In the genomic region with DNA sequence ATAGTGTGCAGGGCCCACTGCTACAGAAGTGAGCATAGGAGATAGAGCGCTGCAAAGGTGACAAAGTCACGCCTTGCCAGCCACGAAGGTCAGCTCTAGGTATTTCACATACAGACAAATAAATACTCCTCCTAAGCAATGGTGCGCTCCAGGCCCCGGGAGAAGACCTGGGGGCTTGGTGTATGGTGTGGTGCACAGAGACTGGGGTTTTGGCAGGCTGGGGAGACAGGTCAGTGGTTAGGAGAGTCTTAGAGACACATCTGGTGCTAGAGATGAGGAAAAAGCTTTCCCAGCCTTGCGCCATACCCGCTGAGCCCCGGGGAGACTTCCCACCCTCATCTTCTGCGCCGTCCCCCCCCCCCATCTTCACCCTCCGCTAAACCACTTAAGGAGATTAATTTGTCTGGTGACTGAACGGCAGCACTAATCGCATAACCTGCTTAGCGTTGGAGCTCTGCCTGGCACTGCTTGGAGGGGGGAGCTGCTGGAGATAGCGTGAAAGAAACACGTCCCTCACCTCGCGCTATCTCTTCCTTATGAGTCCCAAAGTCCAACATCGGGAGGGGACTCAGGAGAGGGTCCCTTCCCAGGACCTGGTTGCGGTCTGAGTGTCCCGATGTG, we compare ENCODE assay signal across 10 mouse cellular contexts. TPM values are rescaled to one million over a fixed set of nuclear protein-coding genes. Genes with fewer than 3 reads are reported as not detected.
A peak's percentile ranks its signal among the peaks of the same experiment; 100 is the strongest.
DNase-seq lines count a peak whose midpoint lies in the region; ATAC-seq lines count a peak whose summit lies in the region.
"Had no signal": no experiment of that assay in that cellular context is flagged by ENCODE, and none has a peak within 500 bp of the region (broad histone marks: within the 10 kb centered on the region; RNA-seq: fewer than 3 reads in every experiment).

No protein-coding gene starts in this region.

- H3K4me3 ChIP-seq in heart, embryonic 15.5 days: 0 out of 2 replicates have a peak overlapping the region, but pooled peaks have one; percentile 12
- peak overlapping the region; percentile 26; the same call in 1 of the 2 replicates for H3K4me3 ChIP-seq in forebrain, embryonic 10.5 days
- no peak overlapping the region for H3K4me3 ChIP-seq in hindbrain, embryonic 15.5 days
- no peak overlapping the region for H3K4me3 ChIP-seq in neural tube, embryonic 12.5 days
- H3K4me3 ChIP-seq: myocyte had no signal

- no peak for ATAC-seq in heart, embryonic 15.5 days (replicated peaks; ENCODE audit: insufficient number of reproducible peaks, insufficient read depth, low FRiP score, low read depth)
- ATAC-seq in hindbrain, embryonic 15.5 days (ENCODE audit: low FRiP score, low read depth): peak; percentile 70
- 0 out of 2 replicates have a peak, but pooled peaks have one; percentile 19 for ATAC-seq in neural tube, embryonic 12.5 days (ENCODE audit: low FRiP score, low read depth)
- ATAC-seq: liver, postnatal 0 days had no signal

- no peak for DNase-seq in heart, adult 18-20 months
- DNase-seq in forebrain, embryonic 10.5 days (ENCODE audit: extremely low spot score, low spot score): peak; percentile 27
- no peak for DNase-seq in thymus, postnatal 14 days
- DNase-seq in layer of hippocampus, adult 9-11 months: no peak
- DNase-seq in kidney, adult 18-20 months: no peak
- DNase-seq: liver, postnatal 0 days had no signal

- no peak overlapping the region for H3K27ac ChIP-seq in heart, embryonic 15.5 days
- H3K27ac ChIP-seq in forebrain, embryonic 10.5 days: peak overlapping the region; percentile 79
- peak overlapping the region; percentile 52 for H3K27ac ChIP-seq in hindbrain, embryonic 15.5 days (replicated peaks)
- H3K27ac ChIP-seq in neural tube, embryonic 12.5 days: no peak overlapping the region

- peak overlapping the region; percentile 55 for H3K4me2 ChIP-seq in heart, embryonic 15.5 days
- H3K4me2 ChIP-seq in hindbrain, embryonic 15.5 days: peak overlapping the region; percentile 45
- peak overlapping the region; percentile 21 for H3K4me2 ChIP-seq in neural tube, embryonic 12.5 days (replicated peaks)

- no peaks in the 10 kb centered on the region for H3K27me3 ChIP-seq in heart, embryonic 15.5 days
- peaks cover 19% of the 10 kb centered on the region; the same call in 1 of the 2 replicates for H3K27me3 ChIP-seq in forebrain, embryonic 10.5 days (ENCODE audit: poor library complexity, severe bottlenecking)
- H3K27me3 ChIP-seq in hindbrain, embryonic 15.5 days: no peaks in the 10 kb centered on the region
- H3K27me3 ChIP-seq in neural tube, embryonic 12.5 days (replicated peaks): no peaks in the 10 kb centered on the region; the same call in 1 of the 2 replicates

- H3K9ac ChIP-seq in heart, embryonic 15.5 days: no peak overlapping the region
- 0 out of 2 replicates have a peak overlapping the region, but pooled peaks have one; percentile 1 for H3K9ac ChIP-seq in hindbrain, embryonic 15.5 days
- 0 out of 2 replicates have a peak overlapping the region, but pooled peaks have one; percentile 1 for H3K9ac ChIP-seq in neural tube, embryonic 12.5 days
- H3K9ac ChIP-seq: liver, postnatal 0 days had no signal

- WGBS in heart, embryonic 15.5 days: 26% methylated on average over 21 of the region's 21 CpGs
- 26% methylated on average over 21 of the region's 21 CpGs for WGBS in forebrain, embryonic 10.5 days
- 24% methylated on average over 21 of the region's 21 CpGs for WGBS in hindbrain, embryonic 15.5 days
- WGBS in neural tube, embryonic 12.5 days: 43% methylated on average over 21 of the region's 21 CpGs

- no peaks in the 10 kb centered on the region for H3K9me3 ChIP-seq in heart, embryonic 15.5 days (replicated peaks)
- no peaks in the 10 kb centered on the region for H3K9me3 ChIP-seq in forebrain, embryonic 10.5 days
- no peaks in the 10 kb centered on the region for H3K9me3 ChIP-seq in hindbrain, embryonic 15.5 days
- no peaks in the 10 kb centered on the region for H3K9me3 ChIP-seq in neural tube, embryonic 12.5 days

- peaks cover 17% of the 10 kb centered on the region for H3K4me1 ChIP-seq in heart, embryonic 15.5 days (replicated peaks)
- H3K4me1 ChIP-seq in forebrain, embryonic 10.5 days: peaks cover 59% of the 10 kb centered on the region
- H3K4me1 ChIP-seq in hindbrain, embryonic 15.5 days (replicated peaks): peaks cover 32% of the 10 kb centered on the region
- H3K4me1 ChIP-seq in neural tube, embryonic 12.5 days: peaks cover 31% of the 10 kb centered on the region

- no peaks in the 10 kb centered on the region for H3K36me3 ChIP-seq in heart, embryonic 15.5 days
- peaks cover 42% of the 10 kb centered on the region for H3K36me3 ChIP-seq in forebrain, embryonic 10.5 days (replicated peaks)
- peaks cover 6% of the 10 kb centered on the region; the same call in 1 of the 2 replicates for H3K36me3 ChIP-seq in hindbrain, embryonic 15.5 days
- H3K36me3 ChIP-seq in neural tube, embryonic 12.5 days: peaks cover 22% of the 10 kb centered on the region

RNA-seq across cellular contexts. Expression of a gene that starts 39.4 kb away (rescaled TPM):
- polyA plus RNA-seq in heart, embryonic 15.5 days (2015; fragmentation: Nextera tagmentation; extraction: Ambion mirVana): 53.4 and 60.2 TPM in 2 replicates
- 10 to 100 TPM; 35.6 to 36.2 TPM for total RNA-seq in heart, adult 18-20 months (2021)
- polyA plus RNA-seq in forebrain, embryonic 10.5 days (2016; fragmentation: Nextera tagmentation; extraction: Ambion mirVana): 118 and 123 TPM in 2 replicates
- 64.0 and 67.0 TPM in 2 replicates for polyA plus RNA-seq in hindbrain, embryonic 15.5 days (2015; fragmentation: Nextera tagmentation; extraction: Ambion mirVana)
- polyA plus RNA-seq in neural tube, embryonic 12.5 days (2016; fragmentation: Nextera tagmentation; extraction: Ambion mirVana): 78.8 and 91.6 TPM in 2 replicates

Comparison
In these comparisons a context has a peak if more than half of its experiments do, and no peak if none do; other contexts are left out.
1. H3K27ac ChIP-seq: peak in forebrain, embryonic 10.5 days (single experiment) and hindbrain, embryonic 15.5 days (single experiment); none in heart, embryonic 15.5 days (single experiment) and neural tube, embryonic 12.5 days (single experiment).
2. H3K4me3 ChIP-seq: peak in heart, embryonic 15.5 days (single experiment) and forebrain, embryonic 10.5 days (single experiment); none in hindbrain, embryonic 15.5 days (single experiment) and neural tube, embryonic 12.5 days (single experiment).
3. Peak in every context shown above with its lines, with median percentiles within 50 percentile points of each other: H3K4me2 ChIP-seq.